Mouse (Mus musculus): ENCODE data around the gene Med18. TPM values are rescaled to one million over a fixed set of nuclear protein-coding genes. Genes with fewer than 3 reads are reported as not detected.

Gene Med18
- polyA plus RNA-seq, 1 experiment from 2014 or later = 25.2 TPM

DNA sequence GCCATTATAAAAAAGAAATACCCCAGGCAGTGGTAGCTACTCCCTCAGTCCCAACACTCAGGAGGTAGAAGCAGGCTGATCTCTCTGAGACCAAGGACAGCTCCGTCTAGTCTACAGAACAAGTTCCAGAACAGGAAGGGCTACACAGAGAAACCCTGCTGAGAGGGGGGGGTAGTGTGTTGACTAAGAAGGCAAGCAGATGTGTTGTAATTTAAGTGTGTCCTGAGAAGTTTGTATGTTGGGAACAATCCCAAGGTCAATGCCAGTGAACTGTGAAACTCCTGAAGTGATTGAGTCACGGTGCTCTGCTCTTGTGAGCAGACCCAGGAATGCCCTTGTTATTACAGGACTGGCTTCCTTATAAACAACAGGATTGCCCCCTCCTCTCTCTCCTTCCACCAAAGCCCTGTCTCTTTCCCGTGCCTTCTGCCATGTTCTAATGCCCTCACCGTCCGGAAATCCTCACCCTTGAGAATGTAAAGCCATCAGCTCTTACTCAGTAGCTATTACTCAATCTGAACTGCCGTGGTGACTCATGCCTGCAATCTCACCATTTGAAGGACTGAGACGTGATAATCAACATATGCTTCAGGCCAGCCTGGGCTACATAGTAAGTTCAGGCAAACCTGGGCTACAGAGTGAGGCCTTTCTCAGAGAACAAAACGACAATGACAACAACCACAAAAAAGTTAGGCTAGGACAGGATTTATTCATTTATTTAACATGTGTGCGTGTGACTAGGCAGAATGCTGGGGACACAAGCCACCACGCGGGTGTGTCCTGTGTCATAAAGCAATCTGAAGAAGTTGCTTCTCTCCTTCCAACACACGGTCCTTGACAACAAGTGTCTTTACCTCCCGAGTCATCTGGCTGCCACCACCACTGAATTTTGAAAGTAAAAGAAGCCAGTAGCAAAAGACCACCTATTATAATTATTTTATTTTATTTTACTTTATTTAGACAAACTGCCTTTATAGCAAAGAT is 12.5 kb upstream of the Med18 start:
- no peaks in the 10 kb centered on the region for H3K9me3 ChIP-seq (replicated peaks)
- 0 out of 2 replicates have a peak, but pooled peaks have one; percentile 36 for ATAC-seq (replicated peaks; ENCODE audit: low FRiP score)
- H3K27ac ChIP-seq = no peak overlapping the region; the same call in 1 of the 2 replicates
- H3K9ac ChIP-seq = no peak overlapping the region
- no peak overlapping the region for H3K4me3 ChIP-seq (replicated peaks)
- no peak overlapping the region for H3K4me2 ChIP-seq
- 66% methylated on average over 13 of the region's 13 CpGs for WGBS
- no peaks in the 10 kb centered on the region for H3K27me3 ChIP-seq
- H3K36me3 ChIP-seq = no peaks in the 10 kb centered on the region
- H3K4me1 ChIP-seq = peaks cover 8% of the 10 kb centered on the region; the same call in 1 of the 2 replicates

DNA sequence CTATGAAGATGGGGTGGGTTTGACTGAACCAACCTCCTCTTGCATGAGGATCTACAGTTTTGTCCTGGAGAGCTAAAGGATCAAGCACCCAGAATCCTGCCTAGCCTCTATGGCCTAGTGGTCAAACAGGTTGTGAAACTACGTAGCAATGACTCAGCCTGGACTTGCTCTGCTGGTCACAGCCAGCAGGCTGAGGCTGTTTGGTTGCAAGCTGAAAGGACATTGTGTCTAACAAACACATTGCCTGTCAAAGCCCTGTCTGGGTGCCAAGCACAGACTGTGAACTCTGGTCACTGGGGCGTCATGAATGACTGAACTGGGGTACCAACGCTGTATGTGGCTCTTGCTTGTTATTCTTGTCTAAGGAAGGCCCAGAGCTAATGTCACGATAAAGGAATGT is 10.9 kb upstream of the Med18 start:
- no peaks in the 10 kb centered on the region for H3K36me3 ChIP-seq
- H3K4me2 ChIP-seq = no peak overlapping the region
- H3K9ac ChIP-seq = no peak overlapping the region
- H3K4me1 ChIP-seq = peaks cover 18% of the 10 kb centered on the region
- peak overlapping the region; percentile 58; the same call in 1 of the 2 replicates for H3K27ac ChIP-seq
- WGBS = 67% methylated on average over 4 of the region's 4 CpGs
- no peaks in the 10 kb centered on the region for H3K9me3 ChIP-seq (replicated peaks)
- ATAC-seq (replicated peaks; ENCODE audit: low FRiP score) = no peak
- H3K27me3 ChIP-seq = no peaks in the 10 kb centered on the region
- H3K4me3 ChIP-seq (replicated peaks) = no peak overlapping the region

- ATAC-seq (replicated peaks; ENCODE audit: low FRiP score) = no peak
- no peaks in the 10 kb centered on the region for H3K36me3 ChIP-seq
- WGBS = 90% methylated on average over 9 of the region's 9 CpGs
- no peaks in the 10 kb centered on the region for H3K9me3 ChIP-seq (replicated peaks)
- peaks cover 18% of the 10 kb centered on the region for H3K4me1 ChIP-seq
- no peak overlapping the region for H3K9ac ChIP-seq
- H3K27me3 ChIP-seq = no peaks in the 10 kb centered on the region
- no peak overlapping the region for H3K4me2 ChIP-seq
- H3K27ac ChIP-seq = no peak overlapping the region
- H3K4me3 ChIP-seq (replicated peaks) = no peak overlapping the region
Measured at GRCm38 (mm10) chr4:132473411-132473810, 9.7 kb upstream of the Med18 start.

- peaks cover 10% of the 10 kb centered on the region for H3K4me1 ChIP-seq
- peak; percentile 76 for ATAC-seq (replicated peaks; ENCODE audit: low FRiP score)
- H3K36me3 ChIP-seq = no peaks in the 10 kb centered on the region
- H3K4me2 ChIP-seq = peak overlapping the region; percentile 27; the same call in 1 of the 2 replicates
- H3K9ac ChIP-seq = no peak overlapping the region
- peak overlapping the region; percentile 80 for H3K27ac ChIP-seq
- no peaks in the 10 kb centered on the region for H3K27me3 ChIP-seq
- no peaks in the 10 kb centered on the region for H3K9me3 ChIP-seq (replicated peaks)
- 7% methylated on average over 3 of the region's 3 CpGs for WGBS
- no peak overlapping the region for H3K4me3 ChIP-seq (replicated peaks)
Measured at GRCm38 (mm10) chr4:132469873-132470272, 6.2 kb upstream of the Med18 start.

DNA sequence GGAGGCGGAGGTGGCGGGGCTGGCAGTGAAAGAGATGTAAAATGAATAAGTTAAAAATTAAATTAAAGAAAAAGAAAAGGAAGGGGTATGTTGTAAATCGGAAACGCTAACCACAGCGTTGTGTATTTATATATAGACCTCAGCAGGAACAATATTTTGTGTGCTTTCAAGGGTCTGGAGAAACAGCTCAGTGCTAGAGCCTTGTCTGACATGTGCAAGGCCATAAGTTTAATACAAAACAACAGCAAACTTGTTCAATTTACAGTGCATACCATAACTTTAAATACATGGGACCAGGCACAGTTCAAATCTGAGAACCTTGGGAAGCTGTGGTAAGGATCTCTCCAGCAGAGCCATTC is 513 bp upstream of the Med18 start:
- peak overlapping the region; percentile 73; the same call in 1 of the 2 replicates for H3K9ac ChIP-seq
- peaks cover 23% of the 10 kb centered on the region for H3K4me1 ChIP-seq
- no peaks in the 10 kb centered on the region for H3K9me3 ChIP-seq (replicated peaks)
- no peaks in the 10 kb centered on the region for H3K27me3 ChIP-seq
- H3K36me3 ChIP-seq = peaks cover 29% of the 10 kb centered on the region
- peak overlapping the region; percentile 78 for H3K27ac ChIP-seq
- H3K4me2 ChIP-seq = peak overlapping the region; percentile 87
- ATAC-seq (replicated peaks; ENCODE audit: low FRiP score) = peak; percentile 19; the same call in 1 of the 2 replicates
- WGBS = 4% methylated on average over 5 of the region's 5 CpGs
- peak overlapping the region; percentile 78 for H3K4me3 ChIP-seq (replicated peaks)

- Histone ChIP-seq H3K27ac (no peak overlapping the region), H3K9ac (peak overlapping the region; percentile 73), H3K36me3 (peaks cover 42% of the 10 kb centered on the region), H3K4me2 (peak overlapping the region; percentile 87), H3K9me3 (replicated peaks) (no peaks in the 10 kb centered on the region), H3K4me1 (peaks cover 23% of the 10 kb centered on the region), H3K4me3 (replicated peaks) (peak overlapping the region; percentile 78), H3K27me3 (no peaks in the 10 kb centered on the region)
- WGBS = 5% methylated on average over 11 of the region's 11 CpGs
- no peak for ATAC-seq (replicated peaks; ENCODE audit: low FRiP score)
Measured at GRCm38 (mm10) chr4:132462836-132463235, 885 bp downstream of the Med18 start.

- H3K4me3 ChIP-seq (replicated peaks) = no peak overlapping the region
- H3K27me3 ChIP-seq = no peaks in the 10 kb centered on the region
- peaks cover 23% of the 10 kb centered on the region for H3K4me1 ChIP-seq
- WGBS = 89% methylated on average over 8 of the region's 8 CpGs
- H3K9me3 ChIP-seq (replicated peaks) = no peaks in the 10 kb centered on the region
- no peak overlapping the region for H3K27ac ChIP-seq
- H3K9ac ChIP-seq = no peak overlapping the region
- ATAC-seq (replicated peaks; ENCODE audit: low FRiP score) = no peak
- H3K4me2 ChIP-seq = no peak overlapping the region
- H3K36me3 ChIP-seq = peaks cover 56% of the 10 kb centered on the region
Measured at GRCm38 (mm10) chr4:132460225-132460624, 3.5 kb downstream of the Med18 start.

DNA sequence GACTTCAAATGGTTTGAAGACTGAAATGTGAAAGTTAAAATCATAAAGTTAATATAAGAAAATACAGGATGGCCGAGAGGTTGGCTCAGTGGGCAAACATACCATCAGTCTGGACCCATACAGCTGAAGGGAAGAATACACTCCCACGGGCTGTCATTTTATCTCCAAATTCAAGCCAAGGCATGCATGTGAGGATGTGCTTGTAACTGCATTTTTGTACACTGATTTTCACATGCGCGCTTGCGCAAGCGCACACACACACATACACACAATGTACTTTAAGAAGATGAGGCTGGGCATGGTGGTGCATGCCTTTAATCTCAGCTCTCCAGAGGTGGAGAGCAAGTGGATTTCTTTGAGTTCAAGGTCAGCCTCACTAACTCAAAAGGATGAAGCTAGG is 8.2 kb downstream of the Med18 start:
- peak overlapping the region; percentile 33 for H3K27ac ChIP-seq
- peaks cover 40% of the 10 kb centered on the region for H3K36me3 ChIP-seq
- WGBS = 92% methylated on average over 6 of the region's 6 CpGs
- no peaks in the 10 kb centered on the region for H3K9me3 ChIP-seq (replicated peaks)
- H3K4me3 ChIP-seq (replicated peaks) = no peak overlapping the region
- H3K4me1 ChIP-seq = no peaks in the 10 kb centered on the region
- H3K9ac ChIP-seq = no peak overlapping the region
- no peaks in the 10 kb centered on the region for H3K27me3 ChIP-seq
- no peak overlapping the region for H3K4me2 ChIP-seq
- no peak for ATAC-seq (replicated peaks; ENCODE audit: low FRiP score)

DNA sequence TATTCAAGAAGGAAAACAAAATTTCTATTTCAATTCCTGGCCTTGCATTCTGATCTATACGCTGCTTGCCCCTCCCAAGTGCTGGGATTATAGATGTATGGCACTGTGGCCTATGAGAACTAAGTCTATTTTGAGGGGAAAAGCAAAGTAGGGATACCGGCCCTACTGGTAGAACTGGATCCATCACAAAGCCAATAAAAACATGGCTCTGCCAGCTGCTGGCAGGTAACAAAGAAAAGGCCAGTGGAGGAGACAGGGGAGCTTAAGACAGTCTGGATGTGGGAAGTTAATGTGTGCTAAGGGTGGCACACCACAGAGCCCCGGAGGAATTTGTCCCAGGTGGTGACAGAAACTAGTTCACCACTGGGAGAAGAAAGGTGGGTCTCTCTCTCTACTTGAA is 8.6 kb downstream of the Med18 start:
- Histone ChIP-seq H3K4me3 (replicated peaks) (no peak overlapping the region), H3K4me1 (no peaks in the 10 kb centered on the region), H3K36me3 (peaks cover 36% of the 10 kb centered on the region), H3K27me3 (no peaks in the 10 kb centered on the region), H3K9ac (no peak overlapping the region), H3K27ac (peak overlapping the region; percentile 33), H3K4me2 (no peak overlapping the region), H3K9me3 (replicated peaks) (no peaks in the 10 kb centered on the region)
- 73% methylated on average over 3 of the region's 3 CpGs for WGBS
- ATAC-seq (replicated peaks; ENCODE audit: low FRiP score) = no peak

- H3K4me2 ChIP-seq = no peak overlapping the region
- H3K9me3 ChIP-seq (replicated peaks) = no peaks in the 10 kb centered on the region
- no peaks in the 10 kb centered on the region for H3K4me1 ChIP-seq
- no peak overlapping the region for H3K27ac ChIP-seq
- H3K36me3 ChIP-seq = peaks cover 27% of the 10 kb centered on the region
- no peak for ATAC-seq (replicated peaks; ENCODE audit: low FRiP score)
- H3K4me3 ChIP-seq (replicated peaks) = no peak overlapping the region
- H3K27me3 ChIP-seq = no peaks in the 10 kb centered on the region
- 84% methylated on average over 6 of the region's 6 CpGs for WGBS
- no peak overlapping the region for H3K9ac ChIP-seq
Measured at GRCm38 (mm10) chr4:132454216-132454615, 9.5 kb downstream of the Med18 start.

- Histone ChIP-seq H3K4me3 (replicated peaks) (no peak overlapping the region), H3K4me1 (no peaks in the 10 kb centered on the region), H3K36me3 (no peaks in the 10 kb centered on the region), H3K27ac (no peak overlapping the region), H3K9ac (no peak overlapping the region), H3K27me3 (no peaks in the 10 kb centered on the region), H3K4me2 (no peak overlapping the region), H3K9me3 (replicated peaks) (no peaks in the 10 kb centered on the region)
- no peak for ATAC-seq (replicated peaks; ENCODE audit: low FRiP score)
- WGBS = 80% methylated on average over 3 of the region's 3 CpGs
Measured at GRCm38 (mm10) chr4:132449778-132450177, 13.9 kb downstream of the Med18 start.

GRCm38 (mm10) chr4:132446105-132446504 is 17.6 kb downstream of the Med18 start:
- WGBS = 75% methylated on average over 12 of the region's 12 CpGs
- Histone ChIP-seq H3K9ac (no peak overlapping the region), H3K4me3 (replicated peaks) (no peak overlapping the region), H3K36me3 (no peaks in the 10 kb centered on the region), H3K4me2 (no peak overlapping the region), H3K27ac (no peak overlapping the region), H3K9me3 (replicated peaks) (0 out of 2 replicates have a peak, but pooled peaks cover 4% of the 10 kb centered on the region), H3K4me1 (no peaks in the 10 kb centered on the region), H3K27me3 (no peaks in the 10 kb centered on the region)
- ATAC-seq (replicated peaks; ENCODE audit: low FRiP score) = no peak
